Mouse (Mus musculus) hindlimb bud, embryonic 11.5 days (tissue): ENCODE data around the gene Dlg3.
A peak's percentile ranks its signal among the peaks of the same experiment; 100 is the strongest.

Source experiments
- DNase-seq: peaks from one replicate; pipeline ENCODE4 v3.0.0-alpha.2; 2012; ENCODE audit warnings: low read depth, low spot score; ENCODE audit errors: extremely low spot score

The Dlg3 gene

GRCm38 (mm10) chrX:100767181-100767884, at the start of gene Dlg3:
Gene Dlg3, plus strand, starts transcription at chrX:100767722.
- no peak for DNase-seq

- no peak for DNase-seq
Measured at GRCm38 (mm10) chrX:100728947-100729346, 38.6 kb upstream of the Dlg3 start.

GRCm38 (mm10) chrX:100729665-100730188, 37.8 kb upstream of the Dlg3 start, which contains the start of gene Gdpd2:
Gene Gdpd2, plus strand, starts transcription at chrX:100729873.
- DNase-seq, result no peak

DNA sequence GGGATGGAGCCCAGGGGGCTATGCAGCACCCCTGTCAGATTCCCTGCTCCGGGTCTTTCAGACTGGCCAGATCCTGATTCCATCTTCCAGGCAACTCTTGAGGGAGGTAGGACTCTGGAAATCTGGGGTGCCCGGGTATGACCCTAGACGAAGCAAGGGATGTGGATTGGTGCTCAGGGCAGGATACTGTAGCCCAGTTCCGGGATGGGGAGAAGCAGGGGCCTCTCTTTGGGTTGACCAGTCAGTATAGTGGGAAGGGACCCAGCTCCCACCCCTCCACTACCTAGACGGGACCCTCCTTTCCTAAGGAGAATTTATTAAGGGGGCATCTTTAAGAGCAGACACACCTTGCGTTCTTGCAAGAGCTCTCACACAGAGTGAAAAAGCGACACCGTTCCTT, 37.3 kb upstream of the Dlg3 start:
- DNase-seq, result no peak

DNA sequence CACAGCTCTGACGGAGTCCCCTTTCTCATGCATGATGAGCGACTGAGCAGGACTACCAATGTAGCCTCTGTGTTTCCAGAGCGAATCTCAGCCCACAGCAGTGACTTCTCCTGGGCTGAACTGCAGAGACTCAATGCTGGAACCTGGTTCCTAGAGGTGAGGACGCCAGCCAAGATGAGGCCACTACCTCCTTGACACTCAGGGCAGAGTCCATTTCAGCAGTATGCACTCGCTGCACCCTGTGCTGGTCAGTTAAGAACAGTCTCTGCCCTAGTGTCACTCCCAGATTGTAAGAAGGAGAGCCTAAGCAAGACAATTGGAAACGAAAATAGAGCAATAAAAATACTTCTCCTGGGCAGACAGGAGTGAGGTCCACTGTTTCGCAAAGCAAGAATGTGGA, 33.2 kb upstream of the Dlg3 start:
- no peak for DNase-seq

DNA sequence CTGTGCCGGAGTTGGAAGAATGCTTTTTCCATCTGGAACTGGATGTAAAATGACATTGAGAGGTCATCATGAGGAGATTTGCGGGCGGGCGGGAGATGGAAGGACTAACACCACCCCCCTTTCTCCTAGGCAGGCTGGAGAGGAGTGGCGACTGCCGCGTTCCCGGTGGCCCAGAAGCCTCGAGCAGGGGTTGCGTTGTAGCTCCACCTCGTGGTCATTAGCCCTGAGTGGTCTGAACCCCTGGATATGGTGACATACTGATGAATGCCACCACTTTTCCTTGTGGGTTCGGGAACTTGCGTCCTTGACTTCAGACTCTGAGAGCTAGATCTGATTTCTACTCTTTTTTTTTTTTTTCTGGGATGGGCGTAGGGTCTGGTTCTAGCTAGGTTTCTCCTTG, 28.6 kb upstream of the Dlg3 start:
- DNase-seq, result no peak

DNA sequence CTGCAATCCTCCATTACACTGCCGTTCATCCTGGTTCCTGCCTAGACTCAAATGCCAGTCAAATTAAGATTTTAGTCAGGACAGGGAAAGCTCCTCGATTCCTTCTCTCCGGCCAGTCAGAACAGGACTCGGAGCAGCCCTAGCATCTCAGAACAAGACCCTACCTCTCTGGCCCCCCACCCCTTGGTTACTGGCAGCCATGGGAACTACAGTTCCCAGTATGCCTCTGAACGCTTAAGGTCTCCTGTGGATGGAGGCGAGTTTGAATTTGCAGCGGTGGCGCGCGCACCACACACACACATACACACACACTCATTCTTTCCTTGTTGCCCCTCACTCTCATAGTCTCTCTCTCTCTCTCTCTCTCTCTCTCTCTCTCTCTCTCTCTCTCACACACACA, 28.1 kb upstream of the Dlg3 start:
- no peak for DNase-seq

DNA sequence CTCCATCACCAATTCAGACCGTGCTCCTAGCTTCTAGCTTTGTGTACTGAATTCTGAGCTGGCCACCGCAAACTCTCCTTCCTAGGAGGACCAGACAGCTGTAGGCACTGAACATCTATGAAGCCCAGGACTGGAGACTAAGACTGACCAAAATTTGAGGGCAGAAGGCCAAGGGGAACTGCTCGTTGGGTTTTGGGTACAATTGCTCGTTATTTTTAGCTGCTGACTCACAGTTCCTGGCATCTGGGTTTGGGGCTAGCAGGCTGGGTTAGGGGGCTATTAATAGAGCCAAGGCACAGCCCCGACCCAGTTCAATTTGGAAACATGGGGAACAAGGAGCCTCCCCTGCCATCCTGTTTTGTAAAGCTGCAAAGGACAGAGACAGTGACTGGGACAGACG, 26.7 kb upstream of the Dlg3 start:
- no peak for DNase-seq

GRCm38 (mm10) chrX:100741940-100742339, 25.6 kb upstream of the Dlg3 start:
- no peak for DNase-seq

GRCm38 (mm10) chrX:100765855-100766254, 1.7 kb upstream of the Dlg3 start:
- DNase-seq, result no peak

DNA sequence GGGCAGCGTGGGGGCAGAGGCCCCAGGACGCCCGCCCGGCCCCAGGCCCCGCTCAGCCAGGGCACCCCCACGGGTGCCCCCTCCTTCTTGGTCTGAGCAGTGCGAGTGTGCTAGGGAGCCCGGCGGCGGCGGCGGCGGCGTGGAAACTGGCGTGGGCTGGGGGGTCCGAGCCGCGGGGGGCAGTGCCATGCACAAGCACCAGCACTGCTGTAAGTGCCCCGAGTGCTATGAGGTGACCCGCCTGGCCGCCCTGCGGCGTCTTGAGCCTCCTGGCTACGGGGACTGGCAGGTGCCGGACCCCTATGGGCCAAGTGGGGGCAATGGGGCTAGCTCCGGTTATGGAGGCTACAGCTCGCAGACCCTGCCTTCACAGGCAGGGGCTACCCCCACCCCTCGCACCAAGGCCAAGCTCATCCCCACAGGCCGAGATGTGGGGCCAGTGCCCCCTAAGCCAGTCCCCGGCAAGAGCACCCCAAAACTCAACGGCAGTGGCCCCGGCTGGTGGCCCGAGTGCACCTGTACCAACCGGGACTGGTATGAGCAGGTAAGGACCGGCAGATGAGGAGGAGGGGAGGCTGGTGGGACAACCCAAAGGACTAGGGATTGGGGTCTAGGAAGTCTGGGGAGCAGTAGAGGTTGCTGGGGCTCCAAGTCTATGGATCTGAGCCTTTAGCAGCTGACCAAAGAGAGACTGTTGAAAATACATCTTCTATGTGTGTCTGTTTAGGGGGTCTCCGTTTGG, 534 bp downstream of the Dlg3 start:
- DNase-seq, result no peak

DNA sequence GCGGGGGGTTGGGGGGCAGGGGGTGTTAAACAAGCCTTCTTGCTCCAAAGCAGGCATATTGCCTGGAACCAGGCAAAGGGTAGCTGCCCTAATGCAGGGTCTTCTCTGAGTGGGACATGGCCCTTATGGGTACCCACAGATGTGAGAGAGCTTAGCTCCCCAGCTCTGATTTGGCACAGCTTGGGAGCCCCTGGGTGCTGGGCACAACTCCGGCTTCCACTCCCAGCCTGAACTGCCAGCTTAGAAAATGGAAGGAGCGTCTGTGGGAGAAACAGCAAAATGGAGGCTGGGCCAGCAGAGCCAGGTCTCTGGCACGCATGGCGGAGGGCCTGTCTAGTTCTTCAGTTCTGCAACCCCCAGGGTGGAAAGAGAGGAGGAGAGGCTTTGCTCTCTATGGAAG, 1.8 kb downstream of the Dlg3 start:
- DNase-seq, result no peak

GRCm38 (mm10) chrX:100774341-100774811, 6.9 kb downstream of the Dlg3 start:
- no peak for DNase-seq

DNA sequence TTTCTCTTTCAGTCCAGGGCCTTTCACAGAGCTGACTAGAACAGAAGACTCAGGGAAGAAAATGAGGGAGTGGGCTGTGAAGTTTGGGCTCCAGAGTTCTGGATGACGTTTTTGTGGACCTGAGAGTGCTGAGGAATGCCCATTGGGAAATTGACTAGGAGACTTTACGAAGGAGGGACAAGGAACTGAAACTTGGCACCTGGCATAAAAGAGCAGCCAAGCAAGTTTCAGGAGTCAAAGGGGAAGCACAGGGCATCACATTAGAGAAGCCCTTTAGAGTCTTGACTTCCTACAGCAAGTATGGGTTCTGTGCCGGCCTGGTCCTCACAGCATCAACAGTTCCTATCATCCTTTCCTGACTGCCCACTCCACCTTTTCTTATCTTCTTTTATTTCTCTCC, 7.9 kb downstream of the Dlg3 start:
- DNase-seq, result no peak

DNA sequence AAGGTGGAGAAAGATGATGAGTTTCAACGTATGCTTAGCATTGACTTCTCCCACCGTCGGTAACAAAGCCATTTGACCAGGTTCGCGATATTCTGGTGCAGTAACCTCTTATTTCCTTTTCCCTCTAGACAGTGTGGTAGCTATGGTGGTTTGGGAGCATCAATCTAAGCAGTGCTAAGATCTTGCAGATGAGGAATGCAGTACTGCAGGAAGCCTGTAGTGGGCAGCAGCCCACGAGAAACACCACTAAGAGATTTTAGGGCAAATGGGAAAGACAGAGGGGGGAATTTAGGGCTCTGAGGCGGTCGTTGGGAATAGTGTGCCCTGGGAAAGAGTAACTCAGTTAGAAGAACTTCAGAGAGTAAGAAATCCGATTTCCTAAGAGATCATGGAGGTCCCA, 9.0 kb downstream of the Dlg3 start:
- DNase-seq, result peak; percentile 52

- DNase-seq, result no peak
Measured at GRCm38 (mm10) chrX:100776985-100777654, 9.6 kb downstream of the Dlg3 start.

DNA sequence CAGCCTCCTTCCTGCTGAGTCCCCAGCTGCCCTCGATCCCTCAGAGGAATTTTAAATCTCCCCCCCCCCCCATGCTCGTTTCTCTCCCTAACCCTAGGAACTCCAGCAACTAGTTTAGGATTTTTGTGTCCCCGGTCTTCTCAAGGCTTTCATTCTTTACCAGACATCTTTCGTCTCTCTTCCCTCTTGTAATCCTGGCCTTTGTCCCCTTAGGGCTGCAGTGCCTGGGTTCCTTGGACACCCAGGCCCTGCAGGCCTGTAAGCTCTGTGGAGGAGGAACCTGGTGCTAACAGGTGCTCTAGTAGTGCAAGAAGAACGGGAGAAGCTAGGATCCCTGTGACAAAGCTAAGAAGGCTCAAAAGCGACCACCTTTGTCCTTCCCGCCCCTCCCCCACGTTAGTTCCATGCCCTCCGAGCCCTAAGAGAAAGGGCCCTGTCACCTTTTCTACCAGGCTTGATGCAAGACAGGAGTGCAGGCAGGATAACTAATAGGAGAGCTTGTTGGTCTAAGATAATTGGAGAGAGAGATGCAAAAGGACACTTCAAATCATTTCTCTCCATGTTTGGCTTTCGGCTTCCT, 10.2 kb downstream of the Dlg3 start:
- DNase-seq, result no peak

DNA sequence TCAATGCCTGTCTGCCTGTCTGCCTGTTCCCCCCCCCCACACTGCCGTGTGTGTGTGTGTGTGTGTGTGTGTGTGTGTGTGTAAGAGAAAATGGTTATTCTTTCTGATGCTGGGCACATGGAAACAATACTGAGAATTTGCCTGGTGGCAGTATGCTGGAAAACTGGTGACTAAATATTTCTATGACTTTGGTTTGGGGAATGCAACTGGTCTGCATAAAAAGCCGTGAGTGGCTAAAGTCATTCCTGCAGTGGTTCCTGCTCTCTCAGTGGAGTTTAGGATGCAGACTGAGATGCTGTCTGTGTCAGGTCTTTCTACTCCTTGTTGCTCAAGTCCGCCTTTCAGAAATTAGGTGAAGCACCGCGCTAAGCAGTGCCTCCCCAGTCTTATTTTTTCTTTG, 10.9 kb downstream of the Dlg3 start:
- DNase-seq, result no peak

DNA sequence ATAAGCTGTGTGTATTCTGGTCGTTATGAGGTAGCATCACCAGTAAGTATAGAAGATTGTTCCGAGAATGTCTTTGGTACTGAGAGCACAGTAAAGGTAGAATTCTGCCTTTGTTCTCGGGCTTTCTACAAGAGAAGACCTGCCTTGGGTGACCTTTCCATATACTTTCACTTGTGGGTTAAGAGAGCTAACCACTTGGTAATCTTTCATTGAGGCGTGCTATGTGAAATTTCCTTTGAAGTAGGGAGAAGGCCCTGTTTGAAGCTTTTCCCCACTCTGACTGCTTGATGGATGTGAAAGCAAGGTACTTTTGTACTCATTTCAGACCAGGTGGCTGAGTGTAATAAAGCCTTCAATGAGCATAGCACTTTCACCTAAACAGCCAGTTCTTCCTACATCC, 21.8 kb downstream of the Dlg3 start:
- no peak for DNase-seq

- DNase-seq, result no peak
Measured at GRCm38 (mm10) chrX:100796041-100796740, 28.7 kb downstream of the Dlg3 start.

GRCm38 (mm10) chrX:100796741-100797090, 29.2 kb downstream of the Dlg3 start:
- DNase-seq, result no peak
